Mouse (Mus musculus) heart, postnatal 0 days (tissue): ENCODE results near the gene Abcc4. TPM values are rescaled to one million over a fixed set of nuclear protein-coding genes. Genes with fewer than 3 reads are reported as not detected.

Experiments
- ATAC-seq: fragments of 200-750 bp; cut with Nextera tagmentation; 2 replicates; pipeline ENCODE4 v1.8.0; 2017; ENCODE audit warnings: low read depth, moderate number of reproducible peaks, moderate library complexity; ENCODE audit not compliant: insufficient read depth
- DNase-seq: peaks from one replicate; pipeline ENCODE4 v3.0.0-alpha.2; 2016; ENCODE audit warnings: low spot score
- H3K27ac ChIP-seq: fragments of 300-500 bp; sonication (generic); 2 replicates; pipeline ENCODE4 v1.5.1; 2014; ENCODE audit warnings: low read depth, mild to moderate bottlenecking
- H3K27me3 ChIP-seq: fragments of 300-500 bp; sonication (generic); 2 replicates; pipeline ENCODE4 v1.6.1; 2014; ENCODE audit warnings: low read length, mixed read lengths; ENCODE audit not compliant: control insufficient read depth, insufficient read depth
- H3K36me3 ChIP-seq: fragments of 300-500 bp; sonication (generic); replicated peaks from 2 replicates; pipeline ENCODE4 v1.6.1; 2014; ENCODE audit warnings: low read length, mixed read lengths; ENCODE audit not compliant: control insufficient read depth, insufficient read depth
- H3K4me1 ChIP-seq: fragments of 300-500 bp; sonication (generic); 2 replicates; pipeline ENCODE4 v1.6.1; 2014; ENCODE audit warnings: antibody characterized with exemption; ENCODE audit not compliant: control insufficient read depth, insufficient read depth
- H3K4me2 ChIP-seq: fragments of 300-500 bp; sonication (generic); 2 replicates; pipeline ENCODE4 v1.6.1; 2014; ENCODE audit warnings: low read depth, mild to moderate bottlenecking, low read length, moderate library complexity
- H3K4me3 ChIP-seq: fragments of 300-500 bp; sonication (generic); 2 replicates; pipeline ENCODE4 v1.5.1; 2014; ENCODE audit warnings: low read depth, low read length
- H3K9ac ChIP-seq: fragments of 300-500 bp; sonication (generic); replicated peaks from 2 replicates; pipeline ENCODE4 v1.6.1; 2014; ENCODE audit warnings: low read depth, low read length, mixed read lengths
- H3K9me3 ChIP-seq: fragments of 300-500 bp; sonication (generic); replicated peaks from 2 replicates; pipeline ENCODE4 v1.6.1; 2016; ENCODE audit warnings: low read length; ENCODE audit not compliant: control insufficient read depth
- CTCF ChIP-seq: IDR thresholded peaks from 2 replicates; pipeline ENCODE4 v1.5.1; 2016; ENCODE audit warnings: antibody characterized with exemption, control low read depth, low read depth
- EP300 ChIP-seq: IDR thresholded peaks from 2 replicates; pipeline ENCODE4 v1.6.1; 2016; ENCODE audit warnings: antibody characterized with exemption, low read depth
- WGBS: fragments of 180-500 bp; shearing (Covaris S2); extraction: QIAGEN DNeasy Blood & Tissue Kit; methylation state at CpG from one replicate; pipeline ENCODE4 v1.1.7; 2014; 5-methylcytosine and 5-hydroxymethylcytosine counted together
- polyA plus RNA-seq: library from polyadenylated mRNA; unstranded; fragments of >200 nt; fragmentation: Nextera tagmentation; extraction: Ambion mirVana; gene quantifications from 2 replicates; pipeline ENCODE4 v1.2.1, GENCODE M21; 2015
- total RNA-seq: library from RNA; depleted of rRNA; stranded (reverse); fragments of >200 nt; gene quantifications from 2 replicates; pipeline ENCODE4 v1.2.3, GENCODE M21; 2014; ENCODE audit warnings: low replicate concordance

Gene Abcc4
- total and polyA plus RNA-seq, 2 experiments from 2014 or later = 0.83 to 2.0 TPM

DNA sequence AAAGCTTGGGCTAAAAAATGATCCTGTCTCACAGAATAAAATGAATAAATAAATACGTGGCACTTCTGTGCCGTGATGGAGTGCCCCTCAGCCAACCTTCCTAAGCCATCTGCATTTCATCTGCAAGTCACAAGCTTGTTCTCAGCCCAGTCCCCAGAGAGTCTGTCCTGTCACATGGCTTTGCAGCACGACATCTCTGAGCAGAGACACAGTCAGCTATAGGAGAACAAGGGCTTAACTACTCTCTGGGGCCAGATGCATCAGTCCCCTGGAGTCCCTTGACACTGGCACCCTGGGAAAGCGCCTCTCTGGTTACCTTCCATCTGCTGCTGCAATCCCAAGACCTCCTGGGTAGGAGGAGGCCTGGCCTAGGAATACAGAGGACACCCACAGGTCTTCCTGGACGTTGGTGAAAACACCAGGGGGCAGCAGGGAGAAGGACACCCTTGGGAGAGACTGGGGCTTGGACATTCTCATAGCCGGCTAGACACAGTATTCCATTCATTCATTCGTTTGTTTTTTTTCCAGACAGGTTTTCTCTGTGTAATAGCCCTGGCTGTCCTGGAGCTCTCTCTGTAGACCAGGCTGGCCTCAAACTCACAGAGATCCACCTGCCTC, 3.9 kb downstream of the Abcc4 start:
- Histone ChIP-seq H3K4me3 (no peak overlapping the region), H3K27me3 (peaks cover 14% of the 10 kb centered on the region; the same call in 1 of the 2 replicates), H3K4me1 (peaks cover 4% of the 10 kb centered on the region; the same call in 1 of the 2 replicates), H3K36me3 (no peaks in the 10 kb centered on the region), H3K9me3 (no peaks in the 10 kb centered on the region), H3K9ac (no peak overlapping the region), H3K27ac (no peak overlapping the region), H3K4me2 (no peak overlapping the region)
- TF ChIP-seq EP300 (no peak), CTCF (peak; percentile 70)
- ATAC-seq (no peak), DNase-seq (peak; percentile 31)
- WGBS = 50% methylated on average over 7 of the region's 7 CpGs

DNA sequence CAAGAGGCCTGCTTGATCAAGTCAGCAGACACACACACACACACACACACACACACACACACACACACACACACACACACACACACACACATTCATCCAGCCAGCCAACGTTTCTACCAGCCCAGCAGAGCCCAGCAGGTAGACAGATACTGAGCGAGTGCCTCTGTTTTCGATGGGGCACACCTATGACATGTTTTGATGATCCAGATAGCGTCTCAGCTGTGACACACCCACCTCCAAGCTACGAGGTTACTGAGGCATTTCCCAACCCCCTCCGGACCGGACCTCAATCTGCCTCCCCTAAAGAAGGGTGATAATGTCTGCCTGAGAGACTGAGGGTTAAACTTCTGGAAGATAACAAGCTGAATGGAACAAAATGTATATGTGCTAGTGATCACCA, 5.4 kb downstream of the Abcc4 start:
- H3K9me3 ChIP-seq = no peaks in the 10 kb centered on the region
- no peak overlapping the region for H3K4me2 ChIP-seq
- no peak overlapping the region for H3K4me3 ChIP-seq
- TF ChIP-seq CTCF (no peak), EP300 (no peak)
- peaks cover 14% of the 10 kb centered on the region; the same call in 1 of the 2 replicates for H3K27me3 ChIP-seq
- WGBS = 78% methylated on average over 7 of the region's 7 CpGs
- no peak overlapping the region for H3K27ac ChIP-seq
- H3K9ac ChIP-seq = no peak overlapping the region
- no peak for DNase-seq
- no peaks in the 10 kb centered on the region for H3K36me3 ChIP-seq
- no peak for ATAC-seq
- H3K4me1 ChIP-seq = peaks cover 3% of the 10 kb centered on the region; the same call in 1 of the 2 replicates

DNA sequence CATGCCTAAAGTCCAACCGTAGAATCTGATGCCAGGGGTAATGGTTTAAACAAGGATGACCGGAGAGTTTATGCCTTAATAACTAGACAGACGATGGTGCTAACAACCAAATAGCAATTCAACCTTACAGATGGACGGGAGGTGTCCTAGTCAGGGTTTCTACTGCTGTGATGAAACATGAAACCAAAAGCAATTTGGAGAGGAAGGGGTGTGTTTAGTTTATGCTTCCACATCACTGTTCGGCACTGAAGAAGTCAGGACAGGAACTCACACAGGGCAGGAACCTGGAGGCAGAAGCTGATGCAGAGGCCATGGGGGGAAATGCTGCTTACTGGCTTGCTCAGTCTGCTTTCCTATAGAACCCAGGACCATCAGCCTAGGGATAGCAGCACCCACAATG, 6.1 kb downstream of the Abcc4 start:
- Histone ChIP-seq H3K4me1 (no peaks in the 10 kb centered on the region), H3K4me3 (no peak overlapping the region), H3K9ac (no peak overlapping the region), H3K27ac (no peak overlapping the region), H3K4me2 (no peak overlapping the region), H3K36me3 (no peaks in the 10 kb centered on the region), H3K9me3 (no peaks in the 10 kb centered on the region), H3K27me3 (peaks cover 14% of the 10 kb centered on the region; the same call in 1 of the 2 replicates)
- TF ChIP-seq CTCF (no peak), EP300 (no peak)
- 81% methylated on average over 5 of the region's 5 CpGs for WGBS
- DNase-seq = no peak
- ATAC-seq = no peak

DNA sequence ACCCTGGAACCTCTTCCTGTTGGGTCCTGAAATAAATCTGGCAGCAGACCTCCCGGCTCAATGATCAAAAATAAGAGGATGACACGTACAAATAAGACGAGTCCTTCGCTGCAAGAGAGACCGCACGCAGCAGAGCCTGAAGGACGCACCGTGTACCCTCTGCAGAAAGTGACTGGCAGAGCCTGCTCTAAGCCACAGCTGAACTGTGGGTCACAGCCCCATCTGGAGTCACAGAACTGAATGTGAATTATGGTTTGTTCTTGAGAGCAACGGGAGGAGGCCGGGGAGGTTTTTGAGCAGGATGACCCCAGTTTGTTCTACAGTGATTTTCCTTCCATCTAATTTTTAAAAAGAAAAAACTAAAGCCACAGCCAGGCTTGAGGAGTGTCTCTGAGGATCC, 6.5 kb downstream of the Abcc4 start:
- ATAC-seq (no peak), DNase-seq (no peak)
- Histone ChIP-seq H3K4me1 (no peaks in the 10 kb centered on the region), H3K4me3 (no peak overlapping the region), H3K27me3 (peaks cover 14% of the 10 kb centered on the region; the same call in 1 of the 2 replicates), H3K9me3 (no peaks in the 10 kb centered on the region), H3K4me2 (no peak overlapping the region), H3K27ac (no peak overlapping the region), H3K9ac (no peak overlapping the region), H3K36me3 (no peaks in the 10 kb centered on the region)
- TF ChIP-seq CTCF (no peak), EP300 (no peak)
- WGBS = 73% methylated on average over 10 of the region's 10 CpGs

DNA sequence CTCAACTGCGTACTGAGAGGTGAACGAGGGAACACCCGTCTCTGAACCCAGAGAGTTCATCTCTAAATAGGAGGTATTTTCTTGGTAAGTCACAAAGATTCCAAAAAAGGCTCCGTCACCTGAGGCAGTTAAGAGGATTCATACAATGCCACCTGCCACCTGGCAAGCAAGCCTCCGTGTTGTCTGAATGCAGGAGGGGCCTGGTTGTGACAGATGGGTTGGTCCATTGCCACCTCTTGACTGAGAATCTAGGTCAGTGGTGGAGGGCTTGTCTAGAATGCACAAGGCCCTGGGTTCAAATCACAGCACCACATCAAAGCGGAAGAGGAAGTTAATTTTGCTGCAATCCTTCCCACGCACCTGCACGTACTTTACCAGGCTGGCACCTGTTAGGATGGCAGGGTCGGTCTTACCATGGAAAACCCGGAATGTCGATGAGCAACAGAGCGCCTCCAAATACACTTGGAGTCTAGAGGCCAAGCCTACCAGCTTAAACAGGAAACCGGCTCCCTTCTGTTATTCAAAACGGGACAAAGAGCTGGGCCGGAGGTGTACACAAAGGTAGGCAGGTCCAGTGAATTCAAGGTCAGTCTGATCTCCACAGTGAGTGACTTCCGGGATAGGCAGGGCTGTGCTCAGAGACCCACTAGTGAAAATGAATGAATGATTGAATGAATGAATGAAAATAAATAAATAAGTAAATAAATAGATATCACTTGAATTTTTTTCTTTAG, 9.3 kb downstream of the Abcc4 start:
- ATAC-seq (no peak), DNase-seq (no peak)
- H3K27me3 ChIP-seq = no peaks in the 10 kb centered on the region
- H3K36me3 ChIP-seq = no peaks in the 10 kb centered on the region
- no peak overlapping the region for H3K9ac ChIP-seq
- H3K27ac ChIP-seq = no peak overlapping the region
- 93% methylated on average over 16 of the region's 16 CpGs for WGBS
- no peak overlapping the region for H3K4me2 ChIP-seq
- no peaks in the 10 kb centered on the region for H3K9me3 ChIP-seq
- TF ChIP-seq EP300 = no peak
- TF ChIP-seq CTCF = no peak
- no peaks in the 10 kb centered on the region for H3K4me1 ChIP-seq
- no peak overlapping the region for H3K4me3 ChIP-seq
